Mouse (Mus musculus) heart, embryonic 13.5 days (tissue): ENCODE results near the gene Anks1b. TPM values are rescaled to one million over a fixed set of nuclear protein-coding genes. Genes with fewer than 3 reads are reported as not detected.

Experiments used
- ATAC-seq: fragments of 200-750 bp; cut with Nextera tagmentation; 2 replicates; pipeline ENCODE4 v1.8.0; 2017; ENCODE audit warnings: moderate TSS enrichment; ENCODE audit not compliant: insufficient number of reproducible peaks, low FRiP score, low TSS enrichment; ENCODE audit errors: extremely low read depth
- H3K27ac ChIP-seq: fragments of 300-500 bp; sonication (generic); replicated peaks from 2 replicates; pipeline ENCODE4 v1.5.1; 2015; ENCODE audit warnings: moderate library complexity, mild to moderate bottlenecking, inconsistent platforms
- H3K27me3 ChIP-seq: fragments of 300-500 bp; sonication (generic); replicated peaks from 2 replicates; pipeline ENCODE4 v1.6.1; 2015; ENCODE audit warnings: mild to moderate bottlenecking, inconsistent platforms
- H3K36me3 ChIP-seq: fragments of 300-500 bp; sonication (generic); 2 replicates; pipeline ENCODE4 v1.6.1; 2015; ENCODE audit warnings: mild to moderate bottlenecking, inconsistent platforms
- H3K4me1 ChIP-seq: fragments of 300-500 bp; sonication (generic); 2 replicates; pipeline ENCODE4 v1.6.1; 2015; ENCODE audit warnings: inconsistent platforms
- H3K4me2 ChIP-seq: fragments of 300-500 bp; sonication (generic); 2 replicates; pipeline ENCODE4 v1.6.1; 2015; ENCODE audit warnings: inconsistent platforms, mild to moderate bottlenecking, moderate library complexity
- H3K4me3 ChIP-seq: fragments of 300-500 bp; sonication (generic); 2 replicates; pipeline ENCODE4 v1.5.1; 2015; ENCODE audit warnings: moderate library complexity, mild to moderate bottlenecking, inconsistent platforms
- H3K9ac ChIP-seq: fragments of 300-500 bp; sonication (generic); 2 replicates; pipeline ENCODE4 v1.6.1; 2015; ENCODE audit warnings: inconsistent platforms, mild to moderate bottlenecking, moderate library complexity
- H3K9me3 ChIP-seq: fragments of 300-500 bp; sonication (generic); 2 replicates; pipeline ENCODE4 v1.6.1; 2016; ENCODE audit warnings: inconsistent platforms
- WGBS: fragments of 180-500 bp; shearing (Covaris S2); methylation state at CpG from one replicate; pipeline ENCODE4 v1.1.7; 2015; ENCODE audit warnings: mixed read lengths; 5-methylcytosine and 5-hydroxymethylcytosine counted together
- polyA plus RNA-seq: library from polyadenylated mRNA; unstranded; fragments of >200 nt; fragmentation: Nextera tagmentation; extraction: Ambion mirVana; gene quantifications from 2 replicates; pipeline ENCODE4 v1.2.1, GENCODE M21; 2015

The Anks1b gene
- polyA plus RNA-seq, 1 experiment from 2014 or later = 0.64 TPM

- H3K9ac ChIP-seq = no peak overlapping the region
- 37% methylated on average over 3 of the region's 3 CpGs for WGBS
- no peak overlapping the region for H3K4me3 ChIP-seq
- no peaks in the 10 kb centered on the region for H3K4me1 ChIP-seq
- no peak for ATAC-seq
- H3K36me3 ChIP-seq = no peaks in the 10 kb centered on the region
- no peaks in the 10 kb centered on the region for H3K9me3 ChIP-seq
- H3K27me3 ChIP-seq = no peaks in the 10 kb centered on the region
- no peak overlapping the region for H3K4me2 ChIP-seq
- no peak overlapping the region for H3K27ac ChIP-seq
These were observed 1024.6 kb downstream of the Anks1b start for GRCm38 (mm10) chr10:90897894-90898293.

- H3K27ac ChIP-seq = no peak overlapping the region
- no peak overlapping the region for H3K4me2 ChIP-seq
- no peaks in the 10 kb centered on the region for H3K4me1 ChIP-seq
- H3K36me3 ChIP-seq = no peaks in the 10 kb centered on the region
- no peak for ATAC-seq
- no peak overlapping the region for H3K9ac ChIP-seq
- H3K4me3 ChIP-seq = no peak overlapping the region
- peaks cover 8% of the 10 kb centered on the region; the same call in 1 of the 2 replicates for H3K27me3 ChIP-seq
- H3K9me3 ChIP-seq = no peaks in the 10 kb centered on the region
These were observed 1030.9 kb downstream of the Anks1b start for GRCm38 (mm10) chr10:90904185-90904584.

- Histone ChIP-seq H3K36me3 (no peaks in the 10 kb centered on the region), H3K4me2 (no peak overlapping the region), H3K27ac (no peak overlapping the region), H3K9ac (no peak overlapping the region), H3K4me1 (peaks cover 7% of the 10 kb centered on the region), H3K27me3 (peaks cover 8% of the 10 kb centered on the region; the same call in 1 of the 2 replicates), H3K4me3 (no peak overlapping the region), H3K9me3 (no peaks in the 10 kb centered on the region)
- ATAC-seq = no peak
- 67% methylated on average over 8 of the region's 8 CpGs for WGBS
These were observed 1034.1 kb downstream of the Anks1b start for GRCm38 (mm10) chr10:90907381-90907780.

GRCm38 (mm10) chr10:90923476-90923875 lies 1050.2 kb downstream of the Anks1b start:
- no peaks in the 10 kb centered on the region for H3K4me1 ChIP-seq
- no peak overlapping the region for H3K27ac ChIP-seq
- H3K9me3 ChIP-seq = 0 out of 2 replicates have a peak, but pooled peaks cover 4% of the 10 kb centered on the region
- no peak overlapping the region for H3K9ac ChIP-seq
- H3K36me3 ChIP-seq = no peaks in the 10 kb centered on the region
- ATAC-seq = no peak
- H3K4me3 ChIP-seq = no peak overlapping the region
- no peaks in the 10 kb centered on the region for H3K27me3 ChIP-seq
- no peak overlapping the region for H3K4me2 ChIP-seq
- 82% methylated on average over 7 of the region's 7 CpGs for WGBS

GRCm38 (mm10) chr10:90933088-90933487 lies 1059.8 kb downstream of the Anks1b start:
- H3K9ac ChIP-seq = no peak overlapping the region
- WGBS = 47% methylated on average over 5 of the region's 5 CpGs
- no peaks in the 10 kb centered on the region for H3K36me3 ChIP-seq
- H3K27me3 ChIP-seq = no peaks in the 10 kb centered on the region
- no peaks in the 10 kb centered on the region for H3K9me3 ChIP-seq
- no peak overlapping the region for H3K4me3 ChIP-seq
- H3K4me1 ChIP-seq = peaks cover 12% of the 10 kb centered on the region
- ATAC-seq = no peak
- H3K4me2 ChIP-seq = no peak overlapping the region
- H3K27ac ChIP-seq = no peak overlapping the region

- H3K4me1 ChIP-seq = peaks cover 12% of the 10 kb centered on the region
These were observed 1061.4 kb downstream of the Anks1b start for GRCm38 (mm10) chr10:90934678-90935077.

GRCm38 (mm10) chr10:90937721-90938460 lies 1064.6 kb downstream of the Anks1b start:
- Histone ChIP-seq H3K4me2 (no peak overlapping the region), H3K4me3 (no peak overlapping the region), H3K4me1 (peaks cover 7% of the 10 kb centered on the region), H3K36me3 (no peaks in the 10 kb centered on the region), H3K27me3 (no peaks in the 10 kb centered on the region), H3K9ac (no peak overlapping the region), H3K9me3 (no peaks in the 10 kb centered on the region), H3K27ac (no peak overlapping the region)
- WGBS = 76% methylated on average over 5 of the region's 5 CpGs
- no peak for ATAC-seq

More at GRCm38 (mm10) chr10:90934678-90935077, 1061.4 kb downstream of the Anks1b start:
- no peak for ATAC-seq
- no peak overlapping the region for H3K4me3 ChIP-seq
- no peaks in the 10 kb centered on the region for H3K9me3 ChIP-seq
- H3K27ac ChIP-seq = no peak overlapping the region
- H3K36me3 ChIP-seq = no peaks in the 10 kb centered on the region
- WGBS = 36% methylated on average over 13 of the region's 13 CpGs
- H3K4me2 ChIP-seq = peak overlapping the region; percentile 38
- no peak overlapping the region for H3K9ac ChIP-seq
- no peaks in the 10 kb centered on the region for H3K27me3 ChIP-seq

- H3K9ac ChIP-seq = no peak overlapping the region
- WGBS = 79% methylated on average over 15 of the region's 15 CpGs
- no peak overlapping the region for H3K27ac ChIP-seq
- no peak for ATAC-seq
- H3K4me2 ChIP-seq = no peak overlapping the region
- no peaks in the 10 kb centered on the region for H3K36me3 ChIP-seq
- no peaks in the 10 kb centered on the region for H3K4me1 ChIP-seq
- H3K9me3 ChIP-seq = no peaks in the 10 kb centered on the region
- H3K27me3 ChIP-seq = no peaks in the 10 kb centered on the region
- no peak overlapping the region for H3K4me3 ChIP-seq
These were observed 1067.5 kb downstream of the Anks1b start for GRCm38 (mm10) chr10:90940521-90941520.

GRCm38 (mm10) chr10:90942001-90942700 lies 1068.8 kb downstream of the Anks1b start:
- WGBS = 73% methylated on average over 14 of the region's 14 CpGs
- no peak for ATAC-seq
- Histone ChIP-seq H3K4me1 (no peaks in the 10 kb centered on the region), H3K36me3 (no peaks in the 10 kb centered on the region), H3K27me3 (no peaks in the 10 kb centered on the region), H3K27ac (no peak overlapping the region), H3K9me3 (no peaks in the 10 kb centered on the region), H3K4me3 (no peak overlapping the region), H3K9ac (no peak overlapping the region), H3K4me2 (no peak overlapping the region)

GRCm38 (mm10) chr10:90947043-90947442 lies 1073.7 kb downstream of the Anks1b start:
- Histone ChIP-seq H3K9me3 (no peaks in the 10 kb centered on the region), H3K36me3 (no peaks in the 10 kb centered on the region), H3K4me2 (no peak overlapping the region), H3K9ac (no peak overlapping the region), H3K27ac (no peak overlapping the region), H3K27me3 (no peaks in the 10 kb centered on the region), H3K4me1 (no peaks in the 10 kb centered on the region), H3K4me3 (no peak overlapping the region)
- no peak for ATAC-seq
- WGBS = 83% methylated on average over 6 of the region's 6 CpGs
